Comparison of ENCODE assay signal across 9 mouse cellular contexts in genomic region chr7:80044170-80044569, GRCm38 (mm10). TPM values are rescaled to one million over a fixed set of nuclear protein-coding genes. Genes with fewer than 3 reads are reported as not detected.
DNase-seq lines count a peak whose midpoint lies in the region; ATAC-seq and TF ChIP-seq lines count a peak whose summit lies in the region.
"Had no signal": no experiment of that assay in that cellular context is flagged by ENCODE, and none has a peak within 500 bp of the region (broad histone marks: within the 10 kb centered on the region; RNA-seq: fewer than 3 reads in every experiment).

No protein-coding gene starts in this region.

- peaks cover 25% of the 10 kb centered on the region for H3K4me1 ChIP-seq in kidney, postnatal 0 days (replicated peaks; ENCODE audit: insufficient read depth, low read length)
- H3K4me1 ChIP-seq in megakaryocyte, embryonic 14.5 days = peaks cover 88% of the 10 kb centered on the region
- peaks cover 9% of the 10 kb centered on the region for H3K4me1 ChIP-seq in thymus, adult 2 months (replicated peaks; ENCODE audit: control insufficient read depth, insufficient read depth, low read length)

- H3K27ac ChIP-seq in kidney, postnatal 0 days = peak overlapping the region; percentile 76
- no peak overlapping the region for H3K27ac ChIP-seq in thymus, adult 2 months (ENCODE audit: control insufficient read depth, insufficient read depth, low read length)
- H3K27ac ChIP-seq: limb, embryonic 12.5 days had no signal

- no peaks in the 10 kb centered on the region for H3K27me3 ChIP-seq in kidney, postnatal 0 days (ENCODE audit: insufficient read depth, low read length)
- no peaks in the 10 kb centered on the region for H3K27me3 ChIP-seq in megakaryocyte, embryonic 14.5 days (replicated peaks)
- H3K27me3 ChIP-seq in thymus, adult 2 months (ENCODE audit: control insufficient read depth, insufficient read depth, low read length) = no peaks in the 10 kb centered on the region
- H3K27me3 ChIP-seq: limb, embryonic 12.5 days had no signal

- peak; percentile 89 for ATAC-seq in granulocyte monocyte progenitor cell, adult 5-6 weeks (replicated peaks; ENCODE audit: poor library complexity, severe bottlenecking)
- ATAC-seq in kidney, postnatal 0 days (replicated peaks; ENCODE audit: low FRiP score, low read depth) = no peak

- 42% methylated on average over 7 of the region's 7 CpGs for whole genome bisulfite sequencing in kidney, postnatal 0 days
- 40% methylated on average over 7 of the region's 7 CpGs for whole genome bisulfite sequencing in thymus, adult 2 months

- no peaks in the 10 kb centered on the region for H3K9me3 ChIP-seq in kidney, postnatal 0 days (replicated peaks; ENCODE audit: low read length)
- H3K9me3 ChIP-seq in megakaryocyte, embryonic 14.5 days = no peaks in the 10 kb centered on the region
- H3K9me3 ChIP-seq: limb, embryonic 12.5 days had no signal

- no peaks in the 10 kb centered on the region for H3K36me3 ChIP-seq in kidney, postnatal 0 days (ENCODE audit: insufficient read depth, low read length)
- H3K36me3 ChIP-seq in megakaryocyte, embryonic 14.5 days (replicated peaks; ENCODE audit: low read length) = peaks cover 43% of the 10 kb centered on the region
- no peaks in the 10 kb centered on the region for H3K36me3 ChIP-seq in thymus, adult 2 months (ENCODE audit: control insufficient read depth, insufficient read depth, low read length)

- no peak for TF ChIP-seq CTCF in kidney, postnatal 0 days (IDR thresholded peaks at IDR 0.05; ENCODE audit: low read depth)
- no peak for TF ChIP-seq CTCF in thymus, adult 2 months (IDR thresholded peaks at IDR 0.05; ENCODE audit: borderline replicate concordance, control insufficient read depth, extremely low read depth, insufficient read depth, low read length, poor library complexity)

- H3K9ac ChIP-seq in kidney, postnatal 0 days (ENCODE audit: low read depth, low read length) = no peak overlapping the region
- H3K9ac ChIP-seq: limb, embryonic 12.5 days had no signal

- no peak overlapping the region for H3K4me2 ChIP-seq in kidney, postnatal 0 days (ENCODE audit: low read length)
- H3K4me2 ChIP-seq: limb, embryonic 12.5 days had no signal

- no peak for TF ChIP-seq POLR2A in thymus, adult 2 months (IDR thresholded peaks at IDR 0.05; ENCODE audit: control insufficient read depth, extremely low read depth, insufficient read depth, low read length, poor library complexity)

- no peak overlapping the region for H3K4me3 ChIP-seq in kidney, postnatal 0 days (replicated peaks; ENCODE audit: low read depth, low read length)
- peak overlapping the region; percentile 66 for H3K4me3 ChIP-seq in megakaryocyte, embryonic 14.5 days (replicated peaks)
- H3K4me3 ChIP-seq in thymus, adult 2 months (ENCODE audit: control insufficient read depth, insufficient read depth, low read length) = no peak overlapping the region
- H3K4me3 ChIP-seq: limb, embryonic 12.5 days had no signal

- peak; percentile 69 for DNase-seq in kidney, adult 11 months
- no peak for DNase-seq in kidney, postnatal 4 days
- peak; percentile 69 for DNase-seq in kidney, postnatal 0 days (ENCODE audit: low spot score)
- no peak for DNase-seq in thymus, adult 2 months
- DNase-seq in cerebellum, postnatal 4 days (ENCODE audit: low spot score in 2 of 2) = no peak
- no peak for DNase-seq in layer of hippocampus, postnatal 25 days (ENCODE audit: extremely low spot score in 1 of 2, low spot score in 1 of 2)

RNA-seq across cellular contexts. Expression of gene Zfp710, which starts 19.6 kb away (rescaled TPM):
- 26.7 and 27.6 TPM in 2 replicates for total RNA-seq in granulocyte monocyte progenitor cell, adult 5-6 weeks (2014; fragmentation: Nextera tagmentation)
- total RNA-seq in granulocyte monocyte progenitor cell, adult 5-6 weeks (2017) = 13.7 and 24.3 TPM in 2 replicates
- 14.8 and 15.3 TPM in 2 replicates for polyA plus RNA-seq in kidney, postnatal 0 days (2015; fragmentation: Nextera tagmentation; extraction: Ambion mirVana)
- polyA plus RNA-seq in megakaryocyte, embryonic 14.5 days (2012; ENCODE audit: insufficient read depth, low replicate concordance) = 55.0 and 142 TPM in 2 replicates
- 62.1 and 63.1 TPM in 2 replicates for polyA plus RNA-seq in thymus, adult 2 months (2012; rRNA removed)
- total RNA-seq in layer of hippocampus, postnatal 25 days (2021) = 10 to 100 TPM; 20.9 to 22.9 TPM

Comparison
In these comparisons a context has a peak if more than half of its experiments do, and no peak if none do; other contexts are left out.
1. DNase-seq: peak in kidney, adult 11 months (single experiment) and kidney, postnatal 0 days (single experiment); none in kidney, postnatal 4 days (0 of 2), thymus, adult 2 months (single experiment), cerebellum, postnatal 4 days (0 of 2) and layer of hippocampus, postnatal 25 days (0 of 2).